Mouse (Mus musculus): Measurements from ENCODE around the gene Moxd1. TPM values are rescaled to one million over a fixed set of nuclear protein-coding genes. Genes with fewer than 3 reads are reported as not detected.

Moxd1 gene
- polyA plus RNA-seq, 1 experiment from 2014 or later, result 15.9 TPM

DNA sequence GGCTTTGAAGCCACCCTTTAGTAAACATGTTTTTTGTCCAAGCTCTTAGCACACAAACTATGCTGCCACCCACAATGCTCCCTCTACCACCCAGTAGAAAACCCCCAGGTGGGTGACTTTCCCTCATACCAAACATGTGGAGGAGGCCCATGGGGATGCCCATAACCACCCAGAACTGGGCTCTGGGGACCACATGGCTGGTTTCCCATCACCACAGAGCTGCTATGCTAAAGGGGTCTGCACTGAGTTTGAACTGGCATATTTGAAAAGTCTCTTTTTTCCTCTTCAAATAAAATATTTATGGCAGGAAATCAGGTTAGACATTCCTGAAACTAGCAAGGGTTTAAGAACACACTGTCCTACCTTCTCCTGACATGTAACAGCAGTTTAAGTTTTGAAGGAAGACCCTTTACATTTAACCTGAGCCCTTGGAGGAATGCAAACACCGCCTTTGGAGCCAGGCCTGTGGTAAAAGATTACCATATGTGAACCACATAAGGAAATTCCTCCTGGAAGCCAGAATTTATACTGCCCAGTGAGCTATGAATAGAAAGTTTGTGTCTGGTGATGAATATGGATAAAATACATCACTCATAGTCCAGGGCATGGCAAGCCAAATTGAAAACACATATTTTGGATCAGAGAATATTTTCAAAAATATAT lies 117.4 kb downstream of the Moxd1 start:
- H3K27ac ChIP-seq (replicated peaks), result no peak overlapping the region
- no peaks in the 10 kb centered on the region for H3K27me3 ChIP-seq
- 85% methylated on average over 1 of the region's 1 CpGs for WGBS
- H3K9me3 ChIP-seq, result no peaks in the 10 kb centered on the region
- H3K4me2 ChIP-seq, result no peak overlapping the region
- H3K4me3 ChIP-seq, result no peak overlapping the region
- H3K4me1 ChIP-seq (replicated peaks), result no peaks in the 10 kb centered on the region
- ATAC-seq (ENCODE audit: low read depth), result no peak
- no peak overlapping the region for H3K9ac ChIP-seq
- no peaks in the 10 kb centered on the region for H3K36me3 ChIP-seq

DNA sequence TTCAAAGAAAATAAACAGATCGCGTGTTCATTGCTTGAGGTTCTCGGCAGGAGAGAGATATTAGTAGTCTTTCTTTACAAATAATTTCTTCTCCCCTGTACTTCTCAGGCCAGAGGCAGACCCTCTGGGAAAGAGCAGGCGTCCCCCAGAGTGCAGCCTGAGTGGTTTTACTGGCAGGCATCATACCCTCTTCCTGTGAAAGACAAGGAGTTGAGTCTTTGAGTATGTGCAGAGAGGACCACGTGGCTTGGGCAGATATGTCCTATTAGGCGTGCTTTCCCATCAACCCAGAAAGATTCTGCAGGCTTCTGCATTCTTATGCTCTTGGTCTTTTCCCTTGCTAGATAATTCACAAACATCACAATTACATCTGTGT lies 117.9 kb downstream of the Moxd1 start:
- ATAC-seq (ENCODE audit: low read depth), result no peak
- Histone ChIP-seq H3K36me3 (no peaks in the 10 kb centered on the region), H3K4me1 (replicated peaks) (no peaks in the 10 kb centered on the region), H3K4me3 (no peak overlapping the region), H3K9ac (no peak overlapping the region), H3K9me3 (no peaks in the 10 kb centered on the region), H3K27me3 (no peaks in the 10 kb centered on the region), H3K27ac (replicated peaks) (no peak overlapping the region), H3K4me2 (no peak overlapping the region)
- WGBS, result 89% methylated on average over 6 of the region's 6 CpGs

DNA sequence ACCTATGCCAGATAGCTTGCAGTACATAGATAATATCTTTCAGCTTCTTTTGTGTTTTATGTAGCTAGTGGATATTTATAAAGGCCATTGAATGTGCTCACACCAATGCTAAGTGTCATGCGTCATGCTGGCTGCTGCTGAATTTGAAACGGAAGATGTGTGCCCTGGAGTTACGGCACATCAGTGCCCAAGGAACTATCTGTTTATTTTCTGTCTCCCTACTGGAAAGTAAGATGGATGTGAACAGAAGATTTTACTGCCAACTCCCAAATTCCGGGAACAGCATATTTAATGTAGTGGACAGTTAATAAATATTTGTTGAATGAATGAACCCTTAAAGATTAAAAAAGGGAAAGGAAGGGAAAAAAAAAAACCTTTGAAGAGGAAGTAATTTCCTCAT lies 119.8 kb downstream of the Moxd1 start:
- H3K36me3 ChIP-seq, result no peaks in the 10 kb centered on the region
- no peaks in the 10 kb centered on the region for H3K9me3 ChIP-seq
- H3K9ac ChIP-seq, result no peak overlapping the region
- ATAC-seq (ENCODE audit: low read depth), result no peak
- no peaks in the 10 kb centered on the region for H3K27me3 ChIP-seq
- no peak overlapping the region for H3K4me2 ChIP-seq
- no peak overlapping the region for H3K27ac ChIP-seq (replicated peaks)
- no peak overlapping the region for H3K4me3 ChIP-seq
- 55% methylated on average over 4 of the region's 4 CpGs for WGBS
- no peaks in the 10 kb centered on the region for H3K4me1 ChIP-seq (replicated peaks)

Other genes starting within 250 kb of the Moxd1 start
- not detected in 2 replicates for gene Taar6, start 237.9 kb upstream of the Moxd1 start, polyA plus RNA-seq (2015; fragmentation: Nextera tagmentation; extraction: Ambion mirVana)
- not detected in 2 replicates for gene Taar7a, start 230.0 kb upstream of the Moxd1 start, polyA plus RNA-seq (2015; fragmentation: Nextera tagmentation; extraction: Ambion mirVana)
- not detected in 2 replicates for gene Taar7b, start 223.6 kb upstream of the Moxd1 start, polyA plus RNA-seq (2015; fragmentation: Nextera tagmentation; extraction: Ambion mirVana)
- not detected in 2 replicates for gene Taar7d, start 196.3 kb upstream of the Moxd1 start, polyA plus RNA-seq (2015; fragmentation: Nextera tagmentation; extraction: Ambion mirVana)
- gene Taar7e, start 185.9 kb upstream of the Moxd1 start, polyA plus RNA-seq (2015; fragmentation: Nextera tagmentation; extraction: Ambion mirVana), result not detected in 2 replicates
- gene Taar7f, start 174.0 kb upstream of the Moxd1 start, polyA plus RNA-seq (2015; fragmentation: Nextera tagmentation; extraction: Ambion mirVana), result not detected in 2 replicates
- not detected in 2 replicates for gene Taar8a, start 147.0 kb upstream of the Moxd1 start, polyA plus RNA-seq (2015; fragmentation: Nextera tagmentation; extraction: Ambion mirVana)
- not detected in 2 replicates for gene Taar8b, start 131.2 kb upstream of the Moxd1 start, polyA plus RNA-seq (2015; fragmentation: Nextera tagmentation; extraction: Ambion mirVana)
- not detected in 2 replicates for gene Taar8c, start 121.6 kb upstream of the Moxd1 start, polyA plus RNA-seq (2015; fragmentation: Nextera tagmentation; extraction: Ambion mirVana)
- not detected in 2 replicates for gene Taar9, start 114.0 kb upstream of the Moxd1 start, polyA plus RNA-seq (2015; fragmentation: Nextera tagmentation; extraction: Ambion mirVana)
- gene Stx7, start 74.2 kb upstream of the Moxd1 start, polyA plus RNA-seq (2015; fragmentation: Nextera tagmentation; extraction: Ambion mirVana), result 255 and 271 TPM in 2 replicates